Mouse (Mus musculus) heart, embryonic 16.5 days (tissue): Measurements from ENCODE around the gene Gm12355. TPM values are rescaled to one million over a fixed set of nuclear protein-coding genes. Genes with fewer than 3 reads are reported as not detected.

Experiments
- ATAC-seq: fragments of 200-750 bp; cut with Nextera tagmentation; replicated peaks from 2 replicates; pipeline ENCODE4 v1.8.0; 2017; ENCODE audit warnings: moderate number of reproducible peaks; ENCODE audit not compliant: insufficient read depth, low FRiP score; ENCODE audit errors: extremely low read depth
- H3K27ac ChIP-seq: fragments of 300-500 bp; sonication (generic); 2 replicates; pipeline ENCODE4 v1.5.1; 2014; ENCODE audit warnings: mild to moderate bottlenecking, low read length, control low read depth, moderate library complexity
- H3K27me3 ChIP-seq: fragments of 300-500 bp; sonication (generic); 2 replicates; pipeline ENCODE4 v1.6.1; 2014; ENCODE audit warnings: low read length, mixed read lengths; ENCODE audit not compliant: control insufficient read depth, insufficient read depth
- H3K36me3 ChIP-seq: fragments of 300-500 bp; sonication (generic); 2 replicates; pipeline ENCODE4 v1.6.1; 2014; ENCODE audit not compliant: control insufficient read depth, insufficient read depth
- H3K4me1 ChIP-seq: fragments of 300-500 bp; sonication (generic); 2 replicates; pipeline ENCODE4 v1.6.1; 2014; ENCODE audit warnings: low read length, mixed read lengths; ENCODE audit not compliant: control insufficient read depth, insufficient read depth
- H3K4me2 ChIP-seq: fragments of 300-500 bp; sonication (generic); 2 replicates; pipeline ENCODE4 v1.6.1; 2014; ENCODE audit warnings: low read depth, mild to moderate bottlenecking, control low read depth, low read length
- H3K4me3 ChIP-seq: fragments of 300-500 bp; sonication (generic); 2 replicates; pipeline ENCODE4 v1.5.1; 2014; ENCODE audit warnings: mild to moderate bottlenecking, control low read depth, low read length
- H3K9ac ChIP-seq: fragments of 300-500 bp; sonication (generic); 2 replicates; pipeline ENCODE4 v1.6.1; 2014; ENCODE audit warnings: low read length, control low read depth
- H3K9me3 ChIP-seq: fragments of 300-500 bp; sonication (generic); replicated peaks from 2 replicates; pipeline ENCODE4 v1.6.1; 2016; ENCODE audit warnings: low read length; ENCODE audit not compliant: control insufficient read depth
- WGBS: fragments of 180-500 bp; shearing (Covaris S2); extraction: QIAGEN DNeasy Blood & Tissue Kit; methylation state at CpG from one replicate; pipeline ENCODE4 v1.1.7; 2014; 5-methylcytosine and 5-hydroxymethylcytosine counted together
- polyA plus RNA-seq: library from polyadenylated mRNA; unstranded; fragments of >200 nt; fragmentation: Nextera tagmentation; extraction: Ambion mirVana; gene quantifications from 2 replicates; pipeline ENCODE4 v1.2.1, GENCODE M21; 2015

The Gm12355 gene
- polyA plus RNA-seq, 1 experiment from 2014 or later, result 2.9 TPM

GRCm38 (mm10) chr11:98581286-98582029 is 44.0 kb downstream of the Gm12355 start:
- no peaks in the 10 kb centered on the region for H3K27me3 ChIP-seq
- H3K4me1 ChIP-seq, result peaks cover 46% of the 10 kb centered on the region
- no peaks in the 10 kb centered on the region for H3K9me3 ChIP-seq
- 59% methylated on average over 17 of the region's 17 CpGs for WGBS
- H3K36me3 ChIP-seq, result peaks cover 15% of the 10 kb centered on the region
- ATAC-seq, result no peak
- H3K4me3 ChIP-seq, result no peak overlapping the region
- H3K4me2 ChIP-seq, result no peak overlapping the region
- no peak overlapping the region for H3K9ac ChIP-seq
- no peak overlapping the region for H3K27ac ChIP-seq

- peaks cover 15% of the 10 kb centered on the region for H3K36me3 ChIP-seq
- H3K4me3 ChIP-seq, result no peak overlapping the region
- WGBS, result 35% methylated on average over 16 of the region's 16 CpGs
- H3K9ac ChIP-seq, result no peak overlapping the region
- H3K9me3 ChIP-seq, result no peaks in the 10 kb centered on the region
- no peaks in the 10 kb centered on the region for H3K27me3 ChIP-seq
- ATAC-seq, result peak; percentile 49; the same call in 1 of the 2 replicates
- 0 out of 2 replicates have a peak overlapping the region, but pooled peaks have one; percentile 37 for H3K27ac ChIP-seq
- H3K4me2 ChIP-seq, result no peak overlapping the region
- peaks cover 37% of the 10 kb centered on the region for H3K4me1 ChIP-seq
These were observed 45.0 kb downstream of the Gm12355 start for GRCm38 (mm10) chr11:98580301-98581121.

- no peak overlapping the region for H3K9ac ChIP-seq
- 89% methylated on average over 5 of the region's 5 CpGs for WGBS
- no peak overlapping the region for H3K4me2 ChIP-seq
- peaks cover 8% of the 10 kb centered on the region; the same call in 1 of the 2 replicates for H3K36me3 ChIP-seq
- H3K4me1 ChIP-seq, result peaks cover 20% of the 10 kb centered on the region
- H3K27ac ChIP-seq, result no peak overlapping the region
- ATAC-seq, result no peak
- H3K4me3 ChIP-seq, result no peak overlapping the region
- no peaks in the 10 kb centered on the region for H3K9me3 ChIP-seq
- H3K27me3 ChIP-seq, result no peaks in the 10 kb centered on the region
These were observed 47.7 kb downstream of the Gm12355 start for GRCm38 (mm10) chr11:98577776-98578175.

Other genes starting within 250 kb of the Gm12355 start
- 175 TPM in 2 replicates for gene Tcap, start 241.8 kb downstream of the Gm12355 start, polyA plus RNA-seq
- gene Pnmt, start 239.2 kb downstream of the Gm12355 start, polyA plus RNA-seq, result 0.37 and 0.39 TPM in 2 replicates
- gene Pgap3, start 225.2 kb downstream of the Gm12355 start, polyA plus RNA-seq, result 18.0 and 19.0 TPM in 2 replicates
- 34.1 and 41.9 TPM in 2 replicates for gene Erbb2, start 213.2 kb downstream of the Gm12355 start, polyA plus RNA-seq
- 100 and 115 TPM in 2 replicates for gene Mien1, start 186.7 kb downstream of the Gm12355 start, polyA plus RNA-seq
- 1.9 and 4.3 TPM in 2 replicates for gene Grb7, start 179.3 kb downstream of the Gm12355 start, polyA plus RNA-seq
- gene Ikzf3, start 79.6 kb downstream of the Gm12355 start, polyA plus RNA-seq, result 1.0 and 4.0 TPM in 2 replicates
- gene Zpbp2, start 74.6 kb downstream of the Gm12355 start, polyA plus RNA-seq, result 0.42 and 0.62 TPM in 2 replicates
- 65.1 and 66.7 TPM in 2 replicates for gene Ormdl3, start 38.3 kb downstream of the Gm12355 start, polyA plus RNA-seq
- not detected in 2 replicates for gene Lrrc3c, start 27.4 kb downstream of the Gm12355 start, polyA plus RNA-seq
- gene Gsdma3, start 699 bp upstream of the Gm12355 start, polyA plus RNA-seq, result 0.09 TPM in 1 of 2 replicates, not detected in the other
- 0.18 TPM in 1 of 2 replicates, not detected in the other for gene Gsdma2, start 21.1 kb upstream of the Gm12355 start, polyA plus RNA-seq
- not detected in 2 replicates for gene Gsdma, start 38.7 kb upstream of the Gm12355 start, polyA plus RNA-seq
- gene Psmd3, start 56.9 kb upstream of the Gm12355 start, polyA plus RNA-seq, result 166 and 169 TPM in 2 replicates
- gene Csf3, start 75.6 kb upstream of the Gm12355 start, polyA plus RNA-seq, result not detected in 2 replicates
- gene Med24, start 103.8 kb upstream of the Gm12355 start, polyA plus RNA-seq, result 36.8 and 40.3 TPM in 2 replicates
- 37.5 and 40.2 TPM in 2 replicates for gene Thra, start 115.0 kb upstream of the Gm12355 start, polyA plus RNA-seq
- 7.0 and 8.2 TPM in 2 replicates for gene Nr1d1, start 149.7 kb upstream of the Gm12355 start, polyA plus RNA-seq
- 15.2 and 15.5 TPM in 2 replicates for gene Msl1, start 169.9 kb upstream of the Gm12355 start, polyA plus RNA-seq
- gene Casc3, start 179.2 kb upstream of the Gm12355 start, polyA plus RNA-seq, result 23.4 and 24.0 TPM in 2 replicates
- 1.0 and 1.1 TPM in 2 replicates for gene Rapgefl1, start 211.1 kb upstream of the Gm12355 start, polyA plus RNA-seq
- 3.1 and 3.4 TPM in 2 replicates for gene Wipf2, start 238.0 kb upstream of the Gm12355 start, polyA plus RNA-seq